Mouse (Mus musculus) heart, postnatal 25 days (tissue): ENCODE measurements at regions not wholly inside any gene's neighbourhood (a gene's known extent, or its start where the extent isn't known, plus 50 kb on each side); places are given as distances from the start of the nearest gene placed in this dataset.

Experiments
- DNase-seq: peaks from one replicate; pipeline ENCODE4 v3.0.0; 2022; ENCODE audit warnings: low spot score
- intact Hi-C: fragments of 180-260 bp; cut with DNase I; formaldehyde crosslinking; loops from one replicate; pipeline ENCODE4 v1.15.1; 2025

DNA sequence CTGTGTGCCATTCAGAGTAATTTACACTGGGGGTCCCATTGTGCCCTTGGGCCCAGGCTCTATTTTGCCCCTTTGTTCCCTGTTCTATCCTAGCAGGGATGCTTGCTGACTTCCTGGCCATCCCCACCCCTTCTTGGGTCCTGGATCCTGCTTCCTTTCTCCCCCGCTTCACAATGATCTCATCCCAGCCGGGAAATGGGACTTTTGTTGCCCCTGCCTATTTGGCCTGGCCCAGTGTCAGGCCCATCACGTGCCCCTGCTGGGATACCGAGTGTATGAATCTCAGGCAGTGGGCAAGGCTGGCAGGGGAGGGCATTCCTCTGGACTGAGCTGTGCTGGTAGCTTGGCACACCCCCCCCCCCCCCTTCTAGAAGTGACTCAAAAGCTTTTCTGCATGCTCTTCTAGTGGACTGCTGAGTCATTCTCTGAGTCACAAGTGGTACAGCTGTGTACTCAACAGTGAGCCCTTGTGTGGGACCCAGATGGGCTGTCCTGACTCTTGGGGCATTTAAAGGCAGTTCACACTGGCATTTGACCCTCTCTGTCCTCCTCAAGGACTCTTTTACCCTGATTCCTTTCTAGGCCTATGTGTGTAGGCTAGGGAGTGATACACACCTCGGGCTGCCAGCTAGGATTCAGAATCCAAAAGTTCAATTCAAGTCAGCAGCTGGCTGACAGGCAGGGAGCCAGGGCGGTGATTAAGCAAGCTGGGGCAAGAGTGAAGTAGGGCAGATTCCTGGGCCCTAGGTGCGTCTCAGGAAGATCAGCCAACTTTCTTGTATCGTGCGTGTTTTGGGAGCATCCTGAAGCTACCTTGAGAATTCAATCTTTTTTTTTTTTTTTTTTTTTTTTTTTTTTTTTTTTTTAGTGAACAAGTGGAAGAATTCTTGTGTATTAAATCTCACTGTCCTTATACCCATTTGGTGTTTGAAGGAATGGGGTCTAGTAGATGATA lies 1156.6 kb upstream of the A1bg start:
- intact Hi-C loops: no loop called here
- peak; percentile 58 for DNase-seq

DNA sequence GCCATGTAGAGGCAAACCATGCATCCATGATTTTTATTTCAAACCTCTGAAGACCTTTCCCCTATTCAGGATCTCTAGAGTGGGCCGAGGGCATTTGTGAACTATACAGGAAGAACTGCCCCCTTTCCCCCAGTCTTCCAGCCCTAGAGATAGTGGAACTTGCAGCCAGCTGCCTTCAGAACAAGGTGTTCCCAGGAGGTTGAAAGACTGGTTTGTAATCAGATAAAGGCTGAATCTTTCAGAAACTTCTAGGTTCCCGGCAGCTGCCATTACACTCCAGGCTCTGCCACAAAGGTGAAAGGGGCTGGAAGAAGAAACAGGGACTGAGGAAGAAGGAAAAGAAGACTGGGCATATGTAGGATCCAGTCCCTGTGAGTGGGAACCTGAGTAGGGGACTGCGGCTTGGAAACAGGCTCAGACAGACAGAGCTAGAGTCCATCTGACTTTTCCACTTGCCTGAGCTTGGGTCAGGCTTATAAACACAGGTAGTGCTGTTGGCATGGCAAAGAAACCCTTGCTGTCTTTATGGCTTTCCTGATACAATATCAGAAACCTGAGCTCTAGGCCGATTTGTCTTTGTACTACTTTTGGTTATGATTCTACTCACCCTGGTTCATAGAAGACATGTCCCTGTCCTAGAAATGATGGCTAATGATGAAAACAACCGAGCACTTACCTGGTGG lies 1153.9 kb upstream of the A1bg start:
- no peak for DNase-seq
- intact Hi-C loops: no loop called here

DNA sequence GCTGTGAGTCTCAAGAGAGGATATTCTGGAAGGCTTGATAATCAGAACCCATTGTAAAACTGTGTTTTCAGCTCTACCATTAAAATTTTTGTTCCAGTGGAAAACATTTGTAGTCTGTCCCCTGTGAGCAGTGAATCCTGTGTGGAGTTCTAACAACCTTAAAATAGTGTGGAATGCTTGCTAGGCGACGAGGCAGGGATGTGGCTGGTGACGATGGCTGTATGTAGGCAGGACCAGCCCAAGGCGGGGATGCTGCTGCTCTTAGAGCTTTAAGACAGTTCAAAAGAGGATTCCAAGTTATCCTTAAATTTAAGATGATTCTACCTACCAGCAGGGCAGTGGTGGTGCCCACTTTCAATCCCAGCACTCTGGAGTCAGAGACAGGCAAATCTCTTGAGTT lies 1151.9 kb upstream of the A1bg start:
- no peak for DNase-seq
- intact Hi-C loops: no loop called here

DNA sequence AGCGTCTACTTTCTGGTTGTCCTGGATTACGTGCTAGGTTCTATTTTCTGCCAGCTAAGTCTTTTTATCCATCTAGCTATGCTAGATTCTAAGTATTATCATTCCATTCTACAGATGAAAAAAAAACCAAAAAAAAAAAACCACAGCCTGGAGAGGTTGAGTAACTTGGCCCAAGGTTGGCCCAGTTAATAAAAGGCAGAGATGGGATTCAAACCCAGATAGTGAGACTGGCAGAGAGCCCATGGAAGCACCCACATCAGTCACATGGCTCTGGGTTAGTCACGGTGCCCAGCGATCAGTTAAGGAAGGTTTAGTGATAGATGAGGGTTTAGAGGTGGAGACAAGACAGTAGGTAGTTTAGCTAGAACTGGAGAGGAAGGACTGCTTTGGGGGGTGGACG lies 1150.8 kb upstream of the A1bg start:
- no peak for DNase-seq
- intact Hi-C loops: no loop called here

DNA sequence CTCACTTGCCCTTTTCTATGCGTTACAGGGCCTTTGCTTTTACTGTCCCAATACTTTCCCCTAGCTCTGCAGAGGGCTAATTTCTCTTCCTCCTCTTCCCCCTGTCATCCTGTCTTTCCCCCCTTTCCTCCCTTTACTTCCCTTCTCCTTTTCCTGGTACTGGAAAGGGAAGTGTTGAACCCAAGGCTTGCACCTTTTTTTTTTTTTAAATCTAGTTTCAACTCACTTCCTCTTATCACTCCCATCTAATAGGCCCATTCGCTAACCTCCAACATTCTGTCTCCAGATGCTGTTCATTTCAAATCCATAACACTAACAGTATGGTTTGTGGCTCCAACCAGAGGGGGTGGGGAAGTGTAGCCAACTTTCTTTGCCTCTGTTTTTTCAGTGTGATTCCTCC lies 1148.5 kb upstream of the A1bg start:
- DNase-seq: no peak
- intact Hi-C loops: no loop called here

DNA sequence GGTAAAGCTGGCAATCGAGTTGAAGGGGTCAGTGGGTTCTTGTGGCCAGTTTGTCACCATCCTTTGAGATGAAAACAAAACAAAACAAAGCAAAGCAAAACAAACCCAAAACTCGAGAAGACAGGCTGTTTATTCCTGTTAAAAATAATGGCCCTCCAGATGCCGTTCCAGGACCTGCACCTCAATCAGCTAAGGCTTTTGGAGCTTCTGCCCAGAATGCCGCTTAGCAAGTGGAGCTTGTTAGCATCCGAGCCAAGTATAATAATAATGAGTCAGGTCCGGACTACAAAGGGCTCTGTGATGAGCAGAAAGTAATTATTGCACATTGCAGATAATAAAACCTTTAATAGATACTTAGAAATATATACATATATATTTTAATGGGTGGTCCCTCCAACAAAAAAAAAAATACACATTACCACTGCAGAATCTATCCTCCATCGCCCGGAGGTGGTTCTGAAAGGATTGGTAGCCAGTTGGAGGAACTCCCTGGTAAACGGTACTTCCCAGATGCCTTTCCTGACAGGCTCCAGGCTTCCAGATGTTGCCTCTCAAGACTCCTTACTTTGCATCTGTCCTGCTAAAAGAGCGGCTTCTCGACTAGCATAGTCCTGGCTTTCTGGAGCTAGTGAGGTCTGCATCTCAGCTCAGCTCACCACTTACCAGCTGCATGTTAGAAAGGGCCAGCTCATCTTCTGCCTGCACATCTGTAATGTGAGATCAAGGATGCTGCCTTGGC lies 1145.8 kb upstream of the A1bg start:
- no peak for DNase-seq
- intact Hi-C loops: no loop called here

DNA sequence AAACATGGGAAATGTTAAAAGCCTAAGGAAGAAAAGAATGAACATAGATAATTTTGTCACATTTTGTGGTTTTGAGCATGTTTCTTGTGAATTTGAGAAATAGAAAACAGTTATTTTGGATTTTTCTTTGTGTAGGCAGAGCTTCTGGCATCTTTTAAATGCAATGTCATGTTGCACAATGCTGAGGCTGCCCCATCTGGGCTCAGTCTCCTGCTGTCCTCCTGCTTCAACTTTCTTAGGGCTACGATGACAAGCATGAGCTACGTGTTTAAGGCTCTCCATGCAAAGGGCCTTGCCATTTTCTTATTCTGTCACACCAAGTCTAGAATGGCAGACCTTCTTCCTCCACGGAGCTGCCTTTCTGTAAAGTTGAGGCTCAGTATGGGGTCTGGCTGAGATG lies 1141.6 kb upstream of the A1bg start:
- intact Hi-C loops: no loop called here
- no peak for DNase-seq

DNA sequence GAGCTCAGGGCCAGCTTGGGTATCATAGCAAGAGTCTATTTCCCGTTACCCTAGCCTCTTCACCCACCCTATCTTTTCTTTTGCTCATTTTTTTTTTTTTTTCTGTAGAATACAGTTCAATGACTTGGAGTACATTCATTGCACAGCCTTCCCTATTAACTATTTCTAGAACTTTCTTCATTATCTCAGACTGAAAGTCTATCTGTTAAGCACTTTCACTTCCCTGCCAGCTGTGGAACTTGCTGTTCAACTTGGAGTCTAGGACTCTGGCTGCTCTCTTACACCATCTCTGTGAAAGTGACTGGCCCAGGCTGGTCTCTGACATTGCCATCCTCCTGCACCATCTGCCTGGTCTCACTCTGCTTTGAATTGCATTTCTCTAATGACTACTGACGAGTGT lies 1134.6 kb upstream of the A1bg start:
- intact Hi-C loops: no loop called here
- no peak for DNase-seq

DNA sequence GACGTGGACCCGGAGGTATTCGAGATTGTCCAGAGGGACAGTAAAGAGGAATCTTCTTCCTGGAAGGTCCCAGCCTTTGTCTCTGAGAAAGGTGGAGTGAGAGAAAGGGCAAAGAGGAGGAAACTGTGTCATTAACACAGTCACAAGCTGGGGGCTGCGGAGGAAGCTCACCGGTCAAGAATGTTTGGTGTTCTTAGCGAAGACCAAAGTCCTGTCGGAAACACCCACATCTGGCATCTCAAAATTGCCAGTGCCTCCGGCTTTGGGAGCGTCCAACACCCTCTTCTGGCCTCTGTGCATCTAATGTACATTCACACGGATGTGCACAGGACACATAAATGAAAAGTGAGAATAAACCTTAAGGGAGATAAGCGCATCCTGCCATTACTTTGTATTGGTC lies 1134.1 kb upstream of the A1bg start:
- no peak for DNase-seq
- intact Hi-C loops: no loop called here

DNA sequence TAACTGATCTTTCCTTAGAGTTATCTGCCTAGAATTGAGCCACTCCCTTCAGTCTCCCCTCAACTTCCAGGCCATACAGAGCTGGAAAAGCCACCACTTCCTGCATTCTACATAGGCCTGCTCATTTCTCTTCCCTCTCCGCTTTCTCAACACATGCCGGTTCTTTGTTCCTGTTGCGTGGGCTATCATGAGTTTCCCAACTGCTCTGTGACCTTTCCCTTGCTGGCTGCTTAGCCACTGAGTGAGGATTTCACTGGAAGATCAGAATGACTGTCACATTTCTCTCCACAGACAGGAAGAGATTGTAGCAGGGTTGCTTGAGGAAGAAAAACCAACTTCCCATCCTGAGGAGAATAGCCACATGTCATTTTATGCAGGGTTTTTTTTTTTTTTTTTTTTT lies 1133.6 kb upstream of the A1bg start:
- intact Hi-C loops: no loop called here
- DNase-seq: no peak

DNA sequence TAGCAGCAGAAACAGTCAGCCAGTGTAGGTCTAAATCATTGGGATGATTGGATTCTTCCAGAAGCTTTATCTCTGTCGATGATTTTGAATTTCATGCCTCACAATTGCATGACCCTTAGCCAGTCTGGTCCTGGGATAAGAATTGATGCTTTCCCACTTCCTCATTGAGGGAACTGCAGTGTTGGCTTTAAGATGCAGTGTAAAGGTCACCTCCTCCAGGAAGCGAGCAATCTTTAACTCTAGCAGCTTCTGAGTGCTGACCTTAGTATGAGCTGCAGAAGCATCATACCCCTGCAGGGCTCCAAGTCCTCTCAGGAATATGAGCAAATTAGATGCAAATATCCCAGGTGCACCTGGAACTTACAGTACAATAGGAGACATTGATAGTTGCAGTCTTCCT lies 1132.2 kb upstream of the A1bg start:
- DNase-seq: no peak
- intact Hi-C loops: no loop called here

DNA sequence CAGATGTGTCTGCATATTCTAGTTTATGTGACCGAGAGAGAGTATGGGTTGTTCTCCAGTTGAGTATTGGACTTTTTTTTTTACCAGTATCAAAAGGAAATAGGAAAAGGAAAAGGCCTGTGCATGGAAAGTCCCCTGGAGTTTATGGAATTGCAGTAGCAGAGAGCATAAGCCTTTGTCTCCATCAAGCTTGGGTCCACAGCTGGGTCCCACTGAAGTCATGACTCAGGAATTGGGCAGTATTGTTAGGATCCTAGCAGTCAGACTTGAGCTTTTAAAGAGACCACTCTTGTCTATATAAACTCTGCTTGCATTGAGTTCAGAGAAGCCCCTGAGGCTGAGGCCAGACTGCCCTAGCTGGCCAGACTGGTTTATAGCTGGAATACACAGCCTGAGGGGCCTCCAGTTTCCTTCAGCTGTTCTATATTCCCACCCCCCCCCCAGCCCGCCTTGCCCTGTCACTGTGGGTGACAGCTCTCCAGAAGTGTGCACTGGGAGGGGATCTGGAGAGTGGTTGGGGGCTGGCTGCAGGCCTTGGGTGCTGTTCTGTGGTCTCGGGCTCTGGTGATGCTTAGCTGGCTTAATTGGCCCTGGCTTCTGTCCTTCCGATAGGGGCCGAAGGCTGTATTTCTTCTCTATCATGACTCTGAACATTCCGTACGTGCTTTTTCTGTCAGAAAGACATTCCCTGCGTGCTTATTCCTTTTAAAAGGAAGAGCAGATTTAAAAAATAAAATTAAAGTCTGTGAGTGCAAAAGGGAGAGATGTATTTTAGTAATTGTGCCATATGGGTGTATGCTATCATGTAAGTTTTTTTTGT lies 1130.8 kb upstream of the A1bg start:
- no peak for DNase-seq
- intact Hi-C loops: no loop called here

DNA sequence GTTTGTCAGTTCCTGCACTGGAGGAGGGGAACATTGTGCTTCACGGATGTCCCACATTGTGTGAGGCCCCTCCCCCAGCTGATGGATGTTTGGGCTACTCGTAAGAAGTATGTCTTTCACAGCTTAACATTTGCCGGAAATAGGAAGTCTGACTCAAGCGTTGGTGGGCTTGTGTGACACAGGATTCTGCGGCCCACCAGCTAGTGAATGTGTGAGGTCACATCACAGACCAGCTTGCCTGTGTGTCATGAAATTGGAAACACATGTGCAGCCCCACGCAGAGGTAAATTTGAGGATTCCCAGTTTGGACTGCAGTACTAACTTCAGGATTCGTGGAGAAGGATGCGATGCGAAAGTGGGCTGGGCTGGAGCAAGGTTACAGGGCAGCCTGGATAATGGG lies 1126.6 kb upstream of the A1bg start:
- DNase-seq: no peak
- intact Hi-C loops: no loop called here

DNA sequence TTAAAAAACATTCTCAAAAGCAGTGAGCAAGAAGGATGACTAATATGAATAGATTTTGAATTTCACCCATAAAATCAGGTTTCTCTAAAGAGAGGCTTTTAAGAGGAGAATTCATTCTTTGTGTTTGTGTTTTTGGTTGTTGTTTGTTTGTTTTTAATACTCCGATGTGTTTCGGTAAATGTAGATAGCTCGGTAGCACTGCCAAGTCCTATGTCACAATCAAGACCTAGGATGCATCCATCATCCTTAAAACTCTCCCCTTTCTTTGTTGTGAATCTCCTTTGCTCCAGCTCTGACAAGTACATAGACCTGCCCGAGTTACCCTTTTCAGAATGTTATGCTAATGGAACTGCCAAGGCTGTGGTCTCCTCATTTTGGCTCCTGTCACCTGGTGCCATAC lies 1126.2 kb upstream of the A1bg start:
- no peak for DNase-seq
- intact Hi-C loops: no loop called here

DNA sequence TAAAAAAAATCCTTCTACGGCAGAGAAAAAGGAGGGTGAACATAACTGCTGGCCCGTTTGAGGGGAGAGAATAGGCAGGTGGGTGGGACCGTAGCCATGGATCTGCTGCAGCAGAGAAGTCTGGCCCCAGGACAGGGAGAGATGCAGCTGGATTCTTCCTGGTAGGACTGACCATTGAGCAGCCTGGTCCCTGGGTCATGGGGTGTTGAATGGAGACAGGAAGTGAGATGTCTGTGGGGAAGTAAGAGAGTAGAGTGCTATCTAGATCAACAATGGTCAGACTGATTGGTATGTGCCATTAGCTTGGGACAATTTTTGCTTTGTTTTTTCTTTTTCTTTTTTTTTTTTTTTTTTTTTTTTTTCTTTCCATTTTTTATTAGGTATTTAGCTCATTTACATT lies 1123.5 kb upstream of the A1bg start:
- intact Hi-C loops: no loop called here
- no peak for DNase-seq

DNA sequence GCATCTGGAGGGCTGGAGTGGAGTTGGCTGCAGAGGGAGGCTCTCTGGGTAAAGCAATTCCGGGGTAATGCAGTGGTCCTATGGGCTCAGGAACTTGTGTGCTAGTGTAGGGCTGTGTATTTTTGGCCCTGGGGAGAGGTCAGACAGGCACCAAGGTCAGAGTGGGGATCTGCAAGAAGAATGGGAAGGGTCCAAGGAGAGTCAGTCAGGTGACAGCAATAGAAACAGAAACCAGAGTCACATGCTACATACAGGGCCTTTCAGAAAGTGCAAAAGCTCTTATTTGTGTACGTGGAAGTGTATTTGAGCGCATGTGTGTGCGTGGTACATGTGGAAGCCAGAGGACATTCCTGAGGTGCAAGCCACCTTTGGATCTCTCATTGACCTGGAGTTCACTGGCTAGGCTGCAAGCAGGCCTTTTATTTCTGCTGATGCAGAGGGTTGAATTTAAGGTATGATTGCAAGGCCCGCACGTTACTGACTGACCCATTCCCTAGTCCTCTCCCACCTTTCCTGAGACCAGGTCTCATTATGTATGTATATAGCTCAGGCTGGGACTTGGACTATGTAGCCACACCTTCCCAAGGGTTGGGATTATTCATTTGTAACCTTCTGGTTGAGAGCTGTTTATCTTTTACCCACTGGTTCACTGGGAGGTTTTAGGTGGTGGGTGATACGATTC lies 1122.0 kb upstream of the A1bg start:
- intact Hi-C loops: no loop called here

DNA sequence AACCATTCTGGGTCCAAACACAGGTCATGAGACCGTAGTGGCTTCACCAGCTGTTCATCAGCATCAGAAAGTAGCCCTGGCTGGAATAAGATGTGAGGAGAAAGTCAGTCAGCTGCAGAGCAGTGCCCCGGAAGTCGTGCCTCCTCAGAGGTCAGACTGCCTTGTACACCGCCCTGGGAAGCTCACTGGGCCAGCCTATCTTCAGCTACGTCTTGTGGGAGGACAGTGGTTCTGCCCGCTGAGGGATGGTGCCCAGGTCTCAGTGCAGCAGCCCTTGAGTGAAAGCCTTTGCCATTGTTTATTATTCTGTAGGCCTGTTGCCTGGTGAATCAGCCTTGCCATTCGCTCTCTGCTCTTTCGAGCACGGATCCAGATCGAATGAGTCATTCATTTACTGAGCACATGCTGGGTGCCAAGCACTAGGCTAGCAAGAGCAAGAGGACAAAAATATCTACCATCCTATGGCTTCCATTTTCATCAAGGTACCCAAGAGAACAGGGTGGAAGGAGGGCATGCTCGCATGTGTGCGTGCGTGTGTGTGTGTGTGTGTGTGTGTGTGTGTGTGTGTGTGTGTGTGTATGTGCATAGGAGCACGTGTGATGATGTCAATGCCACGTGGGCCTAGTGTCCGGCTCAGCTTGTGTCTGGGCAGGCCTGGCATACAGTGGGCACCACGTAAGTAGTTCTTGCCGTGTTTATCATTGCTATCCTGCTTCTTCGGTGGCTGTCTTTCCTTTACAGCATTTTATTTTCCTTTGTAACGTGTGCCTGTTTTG lies 1121.0 kb upstream of the A1bg start:
- intact Hi-C loops: no loop called here
- DNase-seq: no peak

More for the DNA sequence above, 1122.0 kb upstream of the A1bg start:
- no peak for DNase-seq

DNA sequence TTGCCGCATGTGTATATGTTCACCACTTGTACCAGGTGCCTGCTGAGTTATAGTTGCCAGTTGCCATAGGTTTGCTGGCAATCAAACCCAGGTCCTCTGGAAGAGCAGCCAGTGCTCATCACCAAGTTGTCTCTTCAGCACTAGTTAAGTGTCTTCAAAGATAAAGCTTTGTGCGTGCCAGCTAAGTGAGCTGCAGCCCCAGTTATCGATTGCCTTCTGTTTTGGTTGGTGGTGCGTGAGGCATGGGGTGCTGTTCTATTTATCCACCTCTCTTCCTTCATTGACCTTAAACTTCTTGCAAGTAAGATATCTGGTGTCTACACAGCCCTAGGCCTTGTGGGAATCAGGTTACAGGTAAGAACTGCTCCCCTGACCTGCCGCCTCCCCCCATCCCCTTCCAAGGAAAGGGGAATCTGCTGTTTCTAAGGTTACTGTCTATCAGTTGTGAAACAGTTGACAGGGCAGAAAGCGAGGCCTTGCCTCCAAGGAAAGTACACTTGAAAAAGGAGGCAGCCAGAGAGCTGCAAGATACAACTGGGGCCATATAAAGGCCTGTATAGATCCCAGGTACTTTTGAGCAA lies 1120.2 kb upstream of the A1bg start:
- intact Hi-C loops: no loop called here
- DNase-seq: no peak
